Mouse (Mus musculus) lung, adult 2 months (tissue): ENCODE data around the gene Sox5. TPM values are rescaled to one million over a fixed set of nuclear protein-coding genes. Genes with fewer than 3 reads are reported as not detected.

Source experiments
- DNase-seq: peaks from one replicate; pipeline ENCODE4 v3.0.0; 2022
- H3K4me1 ChIP-seq: fragments of 200-500 bp; 2 replicates; pipeline ENCODE4 v1.6.1; 2011; ENCODE audit warnings: low read length; ENCODE audit not compliant: control insufficient read depth, insufficient read depth
- H3K4me3 ChIP-seq: fragments of 200-500 bp; replicated peaks from 2 replicates; pipeline ENCODE3; 2011; ENCODE audit warnings: low read depth, mild to moderate bottlenecking, control low read depth, low read length; ENCODE audit errors: extremely low read depth
- CTCF ChIP-seq: fragments of 200-500 bp; IDR thresholded peaks from 2 replicates; pipeline ENCODE4 v1.5.1; 2011; ENCODE audit warnings: mild to moderate bottlenecking, low read length, control low read depth; ENCODE audit not compliant: insufficient read depth
- POLR2A ChIP-seq: fragments of 200-500 bp; IDR thresholded peaks from 2 replicates; pipeline ENCODE4 v1.6.1; 2011; ENCODE audit warnings: low read depth, mild to moderate bottlenecking, control low read depth, low read length, borderline replicate concordance; ENCODE audit errors: extremely low read depth
- WGBS: fragments of 180-500 bp; shearing (Covaris S2); methylation state at CpG from one replicate; pipeline ENCODE4 v1.1.7; 2018; 5-methylcytosine and 5-hydroxymethylcytosine counted together
- polyA plus RNA-seq: library from polyadenylated mRNA; depleted of rRNA; stranded (reverse); fragments of >200 nt; gene quantifications from 2 replicates; pipeline ENCODE4 v1.2.3, GENCODE M21; 2012

Gene Sox5
- polyA plus RNA-seq, 1 experiment: 8.6 TPM

DNA sequence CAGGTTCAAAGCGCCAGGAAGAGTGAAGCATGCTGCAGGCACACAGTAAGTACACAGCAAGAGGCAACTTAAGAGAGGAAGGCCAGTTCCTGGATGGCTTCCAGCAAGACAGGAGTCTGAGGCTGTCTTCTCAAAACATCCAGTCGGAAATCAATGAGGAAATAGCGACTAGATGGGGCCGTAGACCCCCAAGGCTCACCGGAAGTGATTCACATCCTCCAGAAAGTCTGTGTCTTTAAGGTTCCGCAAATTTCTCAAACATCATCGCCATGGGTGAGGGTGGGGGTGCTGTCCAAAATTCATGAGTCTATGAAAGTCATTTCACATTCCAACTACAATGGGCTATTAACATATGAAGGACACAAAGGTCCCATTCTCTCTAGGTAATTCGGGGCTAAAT, 821.7 kb downstream of the Sox5 start:
- DNase-seq: no peak
- no peak overlapping the region for H3K4me3 ChIP-seq
- no peaks in the 10 kb centered on the region for H3K4me1 ChIP-seq
- 73% methylated on average over 8 of the region's 8 CpGs for WGBS
- TF ChIP-seq CTCF (no peak), POLR2A (no peak)

DNA sequence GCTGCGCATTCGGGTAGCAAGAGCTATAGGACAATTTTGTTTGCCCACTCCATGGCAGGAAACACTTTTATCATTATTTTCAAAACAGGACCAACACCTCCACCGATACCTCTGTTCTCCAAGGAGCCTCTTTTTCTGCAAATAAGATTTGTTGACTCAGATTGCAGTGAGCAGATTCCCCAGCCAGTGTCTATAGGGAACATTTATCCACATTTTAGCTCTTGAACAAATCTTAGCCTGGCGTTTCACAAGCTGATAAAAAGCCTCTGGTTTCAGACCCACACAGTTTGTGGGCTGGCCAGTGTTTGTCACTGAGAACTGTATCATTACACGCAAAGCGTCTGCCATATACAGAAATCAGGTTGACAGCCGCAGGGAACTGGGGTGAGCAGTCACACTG, 823.4 kb downstream of the Sox5 start:
- DNase-seq: no peak
- H3K4me3 ChIP-seq: no peak overlapping the region
- no peaks in the 10 kb centered on the region for H3K4me1 ChIP-seq
- TF ChIP-seq POLR2A: no peak
- no peak for TF ChIP-seq CTCF
- 77% methylated on average over 7 of the region's 7 CpGs for WGBS

DNA sequence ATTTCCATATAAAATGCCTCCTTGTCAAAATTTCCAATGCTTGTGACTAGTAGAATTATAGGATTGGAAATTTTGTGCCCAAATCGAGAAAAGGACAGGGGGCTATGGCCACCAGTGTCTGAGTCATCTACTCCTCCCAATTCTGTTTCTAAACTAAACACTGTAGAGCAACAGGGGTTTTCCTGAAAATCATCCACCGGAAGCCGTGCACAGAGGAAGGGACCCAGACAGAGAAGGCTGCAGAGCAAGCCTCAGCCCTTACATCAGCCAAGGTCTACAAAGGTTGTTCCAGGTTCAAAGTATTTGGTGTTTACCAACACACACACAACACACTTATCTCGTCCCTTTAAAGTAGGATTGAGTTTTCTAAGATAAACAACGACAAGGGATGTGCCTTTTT, 824.7 kb downstream of the Sox5 start:
- H3K4me3 ChIP-seq: no peak overlapping the region
- no peaks in the 10 kb centered on the region for H3K4me1 ChIP-seq
- 65% methylated on average over 5 of the region's 5 CpGs for WGBS
- DNase-seq: no peak
- no peak for TF ChIP-seq POLR2A
- no peak for TF ChIP-seq CTCF

DNA sequence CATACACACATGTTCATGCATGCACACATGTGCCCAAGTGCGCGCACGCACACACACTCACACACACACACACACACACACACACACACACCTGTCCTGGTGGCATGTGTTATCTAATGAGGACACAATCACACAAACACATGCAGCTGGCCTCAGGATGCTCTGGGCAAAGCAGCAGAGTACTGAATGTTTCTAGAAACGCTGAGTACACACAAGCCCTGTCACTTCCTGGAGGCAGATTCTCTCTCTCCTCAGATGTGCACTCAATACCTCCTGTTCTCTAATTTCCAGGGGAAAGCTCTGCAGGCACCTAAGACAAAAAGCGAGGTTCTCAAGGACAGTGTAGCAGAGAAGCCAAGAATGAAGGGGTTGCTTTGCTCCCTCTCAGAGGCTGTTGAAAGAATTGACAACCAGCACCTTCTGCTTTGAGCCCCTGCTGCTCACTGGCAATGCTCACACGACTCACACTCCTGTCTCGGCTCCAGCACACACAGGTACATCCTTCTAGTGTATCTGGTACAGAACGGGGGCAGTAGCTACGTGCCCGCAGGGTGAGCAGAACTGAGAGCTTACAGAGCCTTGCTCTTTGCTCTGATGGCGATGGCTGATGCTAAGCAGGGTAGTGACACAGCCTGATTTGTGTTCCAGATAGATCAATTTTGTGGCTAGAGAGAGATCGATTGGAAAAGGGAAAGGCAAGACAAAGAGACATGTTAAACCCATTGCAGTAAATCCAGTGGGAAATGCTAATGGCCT, 833.0 kb downstream of the Sox5 start:
- 74% methylated on average over 12 of the region's 12 CpGs for WGBS
- Histone ChIP-seq H3K4me3 (no peak overlapping the region), H3K4me1 (no peaks in the 10 kb centered on the region)
- no peak for DNase-seq
- no peak for TF ChIP-seq CTCF
- no peak for TF ChIP-seq POLR2A

DNA sequence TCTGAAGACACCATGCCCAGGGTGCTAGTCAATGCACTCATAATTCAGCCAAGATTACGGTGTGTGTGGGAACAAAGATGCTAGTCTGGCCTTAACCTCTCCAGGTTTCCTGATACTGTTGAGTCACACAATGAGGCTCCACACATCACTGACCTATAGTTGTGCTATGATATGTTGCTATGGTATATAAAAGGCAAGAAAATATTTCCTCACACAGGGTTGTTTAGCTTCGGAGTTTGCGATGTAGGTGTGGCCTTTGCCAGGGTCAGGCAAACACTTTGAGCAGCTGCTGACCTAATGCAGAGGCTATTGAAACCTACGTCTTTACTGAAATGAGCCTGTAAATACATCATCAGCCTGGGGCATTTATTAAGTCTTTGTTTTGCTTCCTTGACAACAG, 833.7 kb downstream of the Sox5 start:
- TF ChIP-seq POLR2A (no peak), CTCF (no peak)
- 84% methylated on average over 4 of the region's 4 CpGs for WGBS
- no peak for DNase-seq
- H3K4me3 ChIP-seq: no peak overlapping the region
- H3K4me1 ChIP-seq: no peaks in the 10 kb centered on the region

DNA sequence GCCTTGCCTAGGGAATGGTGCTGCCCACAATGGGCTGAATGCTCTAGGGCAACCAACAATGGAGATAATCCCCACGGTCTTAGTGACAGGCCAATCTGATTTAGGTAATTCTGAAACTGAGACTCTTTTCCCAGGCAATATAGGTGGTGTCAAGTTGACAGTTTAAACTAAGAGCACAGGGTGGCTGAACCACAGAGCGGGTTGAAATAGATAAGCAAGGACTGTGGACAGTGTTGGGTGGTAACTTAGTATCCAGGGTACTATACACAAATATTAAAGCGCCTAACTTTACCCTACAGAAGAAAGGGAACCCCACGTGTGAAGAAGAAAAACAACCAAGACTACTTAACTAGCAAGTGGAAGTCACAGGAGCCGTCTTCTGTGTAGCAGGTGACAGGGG, 838.7 kb downstream of the Sox5 start:
- Histone ChIP-seq H3K4me1 (no peaks in the 10 kb centered on the region), H3K4me3 (no peak overlapping the region)
- WGBS: 85% methylated on average over 5 of the region's 5 CpGs
- TF ChIP-seq POLR2A (no peak), CTCF (no peak)
- DNase-seq: no peak

DNA sequence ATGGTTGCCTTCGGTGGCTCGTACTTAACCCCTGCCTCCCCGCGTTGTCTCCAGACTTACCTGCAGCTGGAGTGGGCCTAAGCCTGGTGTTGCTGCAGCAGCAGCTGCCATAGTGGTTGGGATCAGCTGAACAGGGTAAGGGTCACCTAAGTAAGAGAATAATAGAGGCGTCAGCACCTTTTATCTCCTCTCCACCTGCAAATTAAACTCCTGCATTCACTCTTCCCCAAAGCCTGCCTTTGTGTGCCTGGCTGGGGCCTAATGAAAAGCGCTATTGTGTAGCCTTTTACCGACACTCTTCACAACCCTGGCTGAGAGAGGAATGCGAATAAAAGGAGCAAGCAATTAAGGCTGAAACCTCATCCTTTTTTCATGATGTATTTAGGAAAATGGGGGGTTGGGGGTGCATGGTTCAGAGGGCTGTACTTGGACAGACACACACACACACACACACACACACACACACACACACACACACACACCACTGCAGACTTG, 840.4 kb downstream of the Sox5 start:
- Histone ChIP-seq H3K4me1 (no peaks in the 10 kb centered on the region), H3K4me3 (no peak overlapping the region)
- no peak for DNase-seq
- TF ChIP-seq CTCF: no peak
- no peak for TF ChIP-seq POLR2A
- WGBS: 64% methylated on average over 8 of the region's 8 CpGs

DNA sequence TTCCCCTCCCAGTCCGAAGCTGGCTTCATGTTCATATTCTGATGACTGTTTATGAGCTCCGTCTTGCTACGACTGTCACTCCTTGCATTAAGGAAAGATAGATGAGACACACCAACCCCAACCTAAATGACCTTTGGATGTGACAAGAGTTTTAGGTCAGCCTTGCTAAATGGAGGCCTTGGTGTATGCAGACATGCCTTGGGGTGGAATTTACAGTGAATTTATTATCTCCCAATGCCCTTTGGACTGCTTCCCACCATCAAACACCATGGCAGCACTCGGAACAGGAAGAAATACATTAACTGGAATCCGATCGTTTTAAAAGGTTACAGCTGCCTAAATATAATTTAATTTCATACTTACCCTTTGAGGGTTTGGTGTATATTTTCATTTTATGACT, 858.6 kb downstream of the Sox5 start:
- Histone ChIP-seq H3K4me1 (no peaks in the 10 kb centered on the region), H3K4me3 (no peak overlapping the region)
- TF ChIP-seq POLR2A: no peak
- no peak for TF ChIP-seq CTCF
- no peak for DNase-seq
- 63% methylated on average over 6 of the region's 6 CpGs for WGBS

DNA sequence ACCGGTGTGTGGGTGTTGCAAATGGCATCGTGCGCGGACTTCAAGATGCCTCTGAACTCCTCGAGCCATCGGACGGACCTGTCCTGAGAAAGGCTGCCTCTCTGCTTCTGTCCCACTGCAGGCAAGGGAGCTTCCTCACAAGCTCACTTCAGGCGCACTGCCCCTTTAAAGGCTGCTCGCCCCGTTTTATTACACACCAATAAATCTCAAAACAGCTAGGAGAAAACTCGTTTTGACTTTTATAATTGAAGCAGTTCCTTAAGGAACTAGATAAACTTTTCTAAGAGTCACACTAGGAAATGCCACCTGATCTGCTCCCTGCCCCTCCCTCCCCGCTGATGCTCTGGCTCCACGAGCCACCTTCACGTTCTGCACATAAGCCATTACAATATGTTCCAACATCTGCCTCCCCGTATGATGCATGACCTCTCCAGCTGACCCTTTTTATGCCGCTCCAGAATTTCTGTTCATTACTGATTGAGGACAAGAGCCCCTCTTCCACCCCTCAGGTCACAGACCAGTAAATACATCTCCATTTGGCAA, 863.3 kb downstream of the Sox5 start:
- no peak overlapping the region for H3K4me3 ChIP-seq
- no peak for DNase-seq
- H3K4me1 ChIP-seq: no peaks in the 10 kb centered on the region
- TF ChIP-seq CTCF (no peak), POLR2A (no peak)
- 72% methylated on average over 16 of the region's 16 CpGs for whole genome bisulfite sequencing

DNA sequence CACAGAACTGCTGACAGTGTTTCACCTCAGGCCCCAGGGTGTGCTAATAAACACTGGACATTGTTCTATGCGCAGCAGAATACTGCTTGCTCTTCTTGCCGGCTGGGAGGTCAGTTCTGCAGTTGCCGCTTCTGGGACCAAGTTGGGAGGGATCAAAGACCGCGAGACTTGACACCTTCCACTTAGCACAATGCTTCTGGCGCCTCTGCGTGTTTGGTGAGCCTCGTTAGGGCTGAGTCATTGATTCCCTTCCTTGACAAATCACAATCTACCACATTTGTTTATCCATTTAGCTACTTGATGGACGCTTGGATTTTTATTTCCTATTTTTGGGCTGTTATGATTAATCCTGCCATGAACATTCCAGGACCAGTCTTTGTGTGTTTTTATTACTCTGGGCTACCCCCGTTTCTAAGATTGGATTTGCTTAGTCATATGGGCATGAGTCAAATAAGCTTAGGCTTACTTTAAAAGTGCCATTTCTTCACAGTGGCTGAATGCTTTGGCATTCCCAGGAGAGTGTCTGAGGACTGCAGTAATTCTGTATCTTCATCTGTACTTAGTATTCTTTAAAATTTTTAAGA, 865.5 kb downstream of the Sox5 start:
- 52% methylated on average over 10 of the region's 10 CpGs for WGBS
- no peak overlapping the region for H3K4me3 ChIP-seq

DNA sequence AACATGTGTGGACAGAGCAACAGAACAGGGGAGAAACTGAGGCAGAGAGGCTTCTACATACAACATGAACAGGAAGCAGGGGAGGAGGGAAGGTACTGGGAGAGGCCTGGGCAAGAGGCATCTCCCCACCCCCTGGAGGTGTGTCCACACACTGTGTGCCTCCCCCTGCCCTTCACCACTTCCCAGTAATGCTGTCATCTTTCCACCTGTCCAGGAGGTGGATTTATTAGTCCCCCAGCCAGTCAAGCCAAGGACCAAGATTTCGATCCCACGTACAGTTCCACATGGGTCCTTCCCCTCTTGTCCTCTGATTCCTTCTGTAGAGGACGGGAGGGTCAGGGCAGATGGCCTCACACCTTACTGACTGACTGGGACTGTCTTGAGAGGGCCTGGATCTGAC, 866.1 kb downstream of the Sox5 start:
- WGBS: 91% methylated on average over 3 of the region's 3 CpGs
- TF ChIP-seq CTCF: no peak
- TF ChIP-seq POLR2A: no peak
- no peaks in the 10 kb centered on the region for H3K4me1 ChIP-seq
- H3K4me3 ChIP-seq: no peak overlapping the region
- no peak for DNase-seq

More for the DNA sequence above, 865.5 kb downstream of the Sox5 start:
- no peak for DNase-seq
- TF ChIP-seq CTCF (no peak), POLR2A (no peak)
- no peaks in the 10 kb centered on the region for H3K4me1 ChIP-seq
